Mouse (Mus musculus) lung, postnatal 36 days (tissue): ENCODE measurements at regions not wholly inside any gene's neighbourhood (a gene's known extent, or its start where the extent isn't known, plus 50 kb on each side); places are given as distances from the start of the nearest gene placed in this dataset.

Experiments used
- DNase-seq: peaks from one replicate; pipeline ENCODE4 v3.0.0; 2022; ENCODE audit warnings: mixed read lengths

DNA sequence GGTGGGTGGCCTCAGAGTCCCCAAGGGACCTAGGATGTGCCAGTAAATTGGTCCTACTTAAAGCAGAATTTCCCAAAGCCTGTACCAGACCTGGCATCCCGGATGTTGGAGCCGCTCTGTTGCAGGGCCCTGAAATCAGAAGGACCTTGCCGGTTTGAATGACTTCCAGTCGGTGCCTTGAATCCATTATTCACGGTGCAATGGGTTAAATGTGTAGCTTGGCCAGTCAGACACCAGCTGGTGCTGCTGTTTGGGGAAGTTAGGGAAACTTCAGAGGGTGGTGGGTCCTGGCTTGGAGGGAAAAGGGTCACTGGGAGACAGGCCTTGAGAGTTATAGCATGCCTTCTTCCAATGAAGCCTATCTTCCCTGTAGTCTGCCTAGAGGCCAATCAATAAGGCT lies 135.5 kb upstream of the Tbx3 start:
- no peak for DNase-seq

- DNase-seq, result no peak
Observed at GRCm38 (mm10) chr5:119542836-119543235, 127.6 kb upstream of the Tbx3 start.

- no peak for DNase-seq
Observed at GRCm38 (mm10) chr5:119543716-119544115, 126.8 kb upstream of the Tbx3 start.

DNA sequence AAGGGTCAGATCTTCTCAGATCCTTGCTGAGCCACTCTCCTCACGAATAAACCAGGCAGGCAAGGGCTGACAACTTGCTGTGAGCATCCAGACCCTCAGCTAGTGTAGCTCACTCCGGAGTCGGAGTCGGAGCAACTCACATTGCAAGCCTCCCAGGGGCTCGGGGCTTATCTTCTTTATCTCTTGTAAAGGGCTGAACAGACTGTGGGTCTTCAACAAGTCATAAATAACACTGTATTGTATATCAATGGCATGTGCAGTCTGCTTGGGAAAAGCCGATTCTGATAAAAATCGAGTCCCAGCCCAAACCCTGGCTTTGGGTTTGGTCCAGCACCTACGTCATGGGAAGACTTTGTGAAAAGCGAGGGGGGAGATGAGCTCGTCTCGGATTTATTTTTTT lies 125.8 kb upstream of the Tbx3 start:
- DNase-seq, result no peak

GRCm38 (mm10) chr5:119547070-119547469 lies 123.4 kb upstream of the Tbx3 start:
- DNase-seq, result no peak

DNA sequence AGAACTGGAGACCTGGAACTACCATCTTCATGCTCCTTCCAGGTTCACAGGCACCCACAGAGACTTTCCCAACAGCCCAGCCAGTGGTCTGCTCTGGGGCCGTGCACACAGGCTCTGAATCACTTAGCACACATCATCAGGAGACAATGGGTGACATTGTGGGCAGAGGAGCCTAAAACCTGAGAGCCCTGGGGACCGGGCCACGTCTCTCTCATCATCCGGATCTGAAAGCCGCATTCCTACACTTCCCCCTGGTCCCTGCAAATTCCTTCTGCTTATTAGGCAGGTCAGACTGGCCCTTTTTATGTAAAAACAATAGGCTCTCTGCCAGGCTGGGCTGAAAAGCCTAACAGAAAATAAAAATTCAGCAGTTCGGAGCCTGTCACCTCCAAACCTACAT lies 119.6 kb upstream of the Tbx3 start:
- no peak for DNase-seq

DNA sequence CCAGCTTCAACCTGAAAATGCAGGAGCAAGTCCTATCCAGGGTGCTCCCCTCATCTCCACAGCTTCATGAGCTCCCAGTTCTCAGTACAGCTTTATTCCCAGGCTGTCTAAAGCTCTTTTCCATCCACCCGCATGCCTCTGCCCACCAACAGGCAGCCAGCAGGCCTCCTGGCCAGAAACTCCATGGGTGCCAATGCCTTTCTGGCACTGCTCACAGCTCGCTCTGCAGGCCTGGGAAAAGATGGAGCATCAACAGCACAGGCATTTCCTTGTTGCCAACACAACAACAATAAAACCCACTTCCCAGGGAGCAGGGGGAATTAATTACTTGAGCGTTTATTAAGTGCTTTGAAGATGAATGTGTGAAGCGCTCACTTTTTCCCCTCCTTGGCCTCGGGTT lies 117.0 kb upstream of the Tbx3 start:
- DNase-seq, result no peak

- DNase-seq, result no peak
Observed at GRCm38 (mm10) chr5:119557071-119557470, 113.4 kb upstream of the Tbx3 start.

GRCm38 (mm10) chr5:119559696-119560095 lies 110.8 kb upstream of the Tbx3 start:
- no peak for DNase-seq

- no peak for DNase-seq
Observed at GRCm38 (mm10) chr5:119560392-119560791, 110.1 kb upstream of the Tbx3 start.

GRCm38 (mm10) chr5:119561531-119561930 lies 108.9 kb upstream of the Tbx3 start:
- DNase-seq, result no peak

GRCm38 (mm10) chr5:119563510-119564351 lies 106.7 kb upstream of the Tbx3 start:
- no peak for DNase-seq

DNA sequence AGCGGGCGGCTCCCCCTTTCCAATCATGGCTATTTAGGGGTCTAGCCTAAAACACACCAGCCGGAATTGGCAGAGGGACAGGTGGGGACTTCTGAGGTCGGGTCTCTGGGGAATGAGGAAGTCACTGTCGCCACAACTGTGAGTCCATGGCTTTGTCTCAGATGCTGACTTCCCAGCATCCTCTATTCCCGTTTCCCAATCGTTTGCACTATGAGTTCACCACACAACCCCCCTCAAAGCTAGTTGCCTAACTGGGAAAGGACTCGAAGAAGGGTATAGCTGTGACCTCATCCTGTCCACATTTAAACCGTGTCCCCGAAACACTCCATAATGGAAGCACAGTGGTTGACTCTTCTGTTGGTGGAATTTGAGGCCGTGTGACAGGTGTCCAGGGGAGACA lies 102.8 kb upstream of the Tbx3 start:
- no peak for DNase-seq

DNA sequence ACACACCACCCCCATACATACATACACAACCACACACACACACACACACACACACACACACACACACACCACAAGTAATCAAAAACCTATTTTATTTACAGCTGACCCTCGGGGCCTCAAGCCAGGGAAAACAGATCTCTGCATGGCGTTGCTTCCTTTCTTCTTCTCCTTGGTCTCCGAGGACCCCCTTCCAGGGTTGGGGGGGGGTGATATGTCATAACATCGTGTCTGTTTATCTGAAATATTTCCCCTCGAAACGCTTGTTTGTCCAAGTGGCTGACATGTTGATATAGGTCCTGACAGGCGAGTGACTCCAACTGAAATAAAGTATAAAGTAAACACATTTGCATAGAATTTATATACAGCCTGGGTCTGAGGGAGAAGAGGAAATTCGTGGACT lies 100.4 kb upstream of the Tbx3 start:
- DNase-seq, result peak; percentile 27

DNA sequence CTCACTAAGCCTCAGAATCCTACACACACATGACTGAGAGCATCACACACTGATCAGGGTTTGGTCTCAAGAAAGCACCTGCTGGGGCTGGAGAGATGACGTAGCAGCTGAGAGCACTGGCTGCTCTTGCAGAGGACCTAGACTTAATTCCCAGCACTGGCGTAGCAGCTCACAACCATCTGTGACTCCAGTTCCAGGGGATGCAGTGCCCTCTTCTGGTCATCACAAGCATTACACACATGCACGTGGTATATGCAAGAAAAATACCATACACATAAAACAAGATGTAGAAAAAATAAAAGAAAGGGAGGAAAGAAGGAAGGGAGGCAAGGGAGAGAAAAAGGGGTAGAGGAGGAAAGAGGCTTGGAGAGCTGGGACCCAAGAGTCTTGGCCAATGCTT lies 98.8 kb upstream of the Tbx3 start:
- no peak for DNase-seq

GRCm38 (mm10) chr5:119575124-119575523 lies 95.3 kb upstream of the Tbx3 start:
- DNase-seq, result no peak

DNA sequence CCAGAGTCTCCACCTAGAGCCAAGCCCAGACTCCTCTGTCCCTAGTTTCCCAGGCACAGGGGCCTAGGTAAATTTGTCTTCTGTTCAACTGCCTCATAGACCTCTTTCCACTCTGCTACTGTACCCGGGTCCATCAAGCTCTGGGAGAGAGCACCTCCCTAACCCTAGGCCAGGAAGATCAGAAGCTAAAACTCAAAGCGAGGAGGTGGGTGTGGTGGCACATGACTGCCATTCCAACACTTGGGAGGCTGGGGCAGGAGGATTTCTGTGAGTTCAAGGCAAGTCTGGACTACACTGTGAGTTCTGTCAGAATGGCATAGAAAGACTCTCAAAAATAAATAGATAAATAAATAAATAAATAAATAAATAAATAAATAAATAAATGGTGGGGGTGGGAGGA lies 91.2 kb upstream of the Tbx3 start:
- no peak for DNase-seq

- no peak for DNase-seq
Observed at GRCm38 (mm10) chr5:119579806-119580205, 90.7 kb upstream of the Tbx3 start.

DNA sequence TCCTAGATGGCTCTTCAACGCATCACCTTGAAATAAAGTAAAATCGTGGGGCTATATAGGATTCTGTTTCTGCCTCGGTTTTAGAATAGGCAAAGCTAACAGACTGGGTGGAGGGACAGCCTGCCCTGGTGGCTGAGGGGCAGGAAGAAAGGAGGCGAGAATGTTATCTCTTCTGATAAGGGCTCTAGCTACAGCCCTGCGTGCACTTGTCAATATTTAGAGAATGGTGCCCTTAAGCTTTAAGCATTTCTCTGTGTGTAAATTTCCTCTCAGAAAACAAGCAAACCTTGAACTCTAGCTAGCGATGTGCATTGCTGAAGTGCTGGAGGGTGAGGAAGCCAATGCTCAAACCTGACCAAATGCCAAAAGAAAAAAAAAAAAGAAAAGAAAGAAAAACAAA lies 90.1 kb upstream of the Tbx3 start:
- no peak for DNase-seq

DNA sequence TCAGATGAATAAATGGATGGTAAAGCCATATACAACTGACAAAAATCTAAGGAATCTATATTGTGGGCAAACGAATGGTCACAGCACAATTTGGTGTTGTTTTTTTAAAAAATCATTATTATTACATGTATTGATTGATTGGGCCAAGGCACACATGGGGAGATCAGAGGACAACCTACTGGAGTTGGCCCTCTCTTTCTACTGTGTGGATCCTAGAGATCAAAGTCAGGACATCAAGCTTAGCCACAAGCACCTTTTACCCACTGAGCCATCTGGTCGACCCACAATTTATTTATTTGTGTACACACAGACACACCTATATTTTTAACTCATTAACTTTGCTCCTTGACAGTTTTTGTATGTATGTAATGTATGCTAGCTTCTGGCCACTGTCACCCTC lies 89.7 kb upstream of the Tbx3 start:
- no peak for DNase-seq

DNA sequence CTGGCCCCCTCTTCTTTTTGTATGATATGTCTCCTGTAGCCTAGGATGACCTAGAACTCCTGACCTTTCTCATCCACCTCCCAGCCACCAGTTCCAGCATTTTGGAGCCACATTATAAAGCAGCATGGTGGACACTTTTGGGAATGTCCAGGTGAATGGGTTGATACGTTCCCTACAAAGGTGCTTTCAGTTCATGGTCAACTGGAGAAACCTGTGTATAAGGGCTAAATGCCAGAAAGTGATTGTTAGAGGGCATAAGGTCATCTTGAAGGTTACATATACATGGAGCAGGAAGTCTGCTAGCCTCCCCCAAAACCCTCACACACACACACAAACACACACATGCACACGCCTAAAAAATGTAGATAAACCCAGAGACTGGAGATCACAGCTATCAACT lies 86.1 kb upstream of the Tbx3 start:
- no peak for DNase-seq

DNA sequence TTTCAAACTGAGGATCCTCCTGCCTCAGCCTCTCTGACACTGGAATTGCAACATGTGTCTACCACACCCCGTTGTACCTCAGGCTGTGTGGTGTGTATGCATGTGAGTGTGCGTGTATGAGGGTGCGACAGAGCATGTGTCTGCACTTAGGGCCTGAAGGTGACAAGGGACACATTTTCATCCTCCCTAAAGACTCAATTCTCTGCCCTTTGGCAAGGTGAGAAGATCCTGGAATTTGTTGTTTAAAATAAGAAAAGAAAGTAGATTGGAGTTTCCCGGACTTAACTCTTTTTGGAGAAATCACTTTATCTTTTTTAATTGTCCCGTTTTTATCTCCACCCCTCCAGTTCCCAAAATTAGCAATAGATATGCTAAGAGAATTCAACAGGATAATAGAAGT lies 85.6 kb upstream of the Tbx3 start:
- no peak for DNase-seq

DNA sequence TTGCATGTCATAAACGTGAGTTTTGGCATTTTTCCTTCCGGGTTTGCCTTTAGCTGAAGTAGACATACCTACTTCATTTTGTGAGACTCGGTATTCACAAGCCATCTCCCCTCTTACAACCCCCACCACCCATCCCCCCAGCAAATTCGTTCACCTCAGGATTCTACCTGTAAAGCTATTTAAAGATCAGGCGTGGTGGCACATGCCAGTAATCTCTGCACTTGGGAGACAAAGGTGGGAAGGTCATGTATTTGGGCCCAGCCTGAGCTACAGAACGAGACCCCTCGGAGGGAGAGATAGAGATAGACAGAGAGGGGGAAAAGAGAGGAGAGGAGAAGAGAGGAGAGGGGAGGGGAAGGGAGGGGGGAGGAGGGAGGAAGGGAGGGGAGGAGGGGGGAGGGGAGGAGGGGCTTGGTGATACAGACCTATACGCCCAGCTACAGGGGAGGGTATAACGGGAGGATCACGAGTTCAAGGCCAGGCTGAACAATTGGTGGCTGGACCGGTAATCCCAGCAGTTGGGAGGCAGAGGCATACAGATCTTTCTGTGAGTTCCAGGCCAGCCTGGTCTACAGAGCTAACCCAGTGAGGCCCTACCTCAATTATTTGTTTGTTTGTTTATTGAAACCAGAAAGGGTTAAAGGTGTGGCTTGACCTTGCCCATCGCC lies 83.9 kb upstream of the Tbx3 start:
- no peak for DNase-seq

GRCm38 (mm10) chr5:119587239-119587811 lies 83.1 kb upstream of the Tbx3 start:
- DNase-seq, result no peak
